Mouse (Mus musculus): Measurements from ENCODE around the gene A030014E15Rik. TPM values are rescaled to one million over a fixed set of nuclear protein-coding genes. Genes with fewer than 3 reads are reported as not detected.
"Not testable (repeated sequence)": the region's sequence is repeated elsewhere in the genome, so short reads cannot be mapped to it uniquely, and the experiment has no call there.

A030014E15Rik gene
- not detected for total RNA-seq (2022)

- no peak for DNase-seq (ENCODE audit: low spot score in 2 of 2)
Measured at GRCm38 (mm10) chr1:82924650-82925049, at the start of gene A030014E15Rik. TSS of gene A030014E15Rik (plus strand) at chr1:82924917.

- no peak for DNase-seq (ENCODE audit: low spot score in 2 of 2)
Measured at GRCm38 (mm10) chr1:82879172-82879571, 45.5 kb upstream of the A030014E15Rik start.

- no peak for DNase-seq (ENCODE audit: low spot score in 2 of 2)
Measured at GRCm38 (mm10) chr1:82880196-82880595, 44.5 kb upstream of the A030014E15Rik start.

- no peak for DNase-seq (ENCODE audit: low spot score in 2 of 2)
Measured at GRCm38 (mm10) chr1:82893269-82893668, 31.4 kb upstream of the A030014E15Rik start.

GRCm38 (mm10) chr1:82900567-82900966 lies 24.1 kb upstream of the A030014E15Rik start:
- DNase-seq (ENCODE audit: low spot score in 2 of 2): no peak

GRCm38 (mm10) chr1:82901201-82901600 lies 23.5 kb upstream of the A030014E15Rik start:
- DNase-seq (ENCODE audit: low spot score in 2 of 2): no peak

- no peak for DNase-seq (ENCODE audit: low spot score in 2 of 2)
Measured at GRCm38 (mm10) chr1:82905886-82906285, 18.8 kb upstream of the A030014E15Rik start.

GRCm38 (mm10) chr1:82913025-82913424 lies 11.7 kb upstream of the A030014E15Rik start, which contains the start of gene A030005L19Rik:
TSS of gene A030005L19Rik (plus strand) at chr1:82913325.
- no peak for DNase-seq (ENCODE audit: low spot score in 2 of 2)

- DNase-seq (ENCODE audit: low spot score in 2 of 2): not testable (repeated sequence)
Measured at GRCm38 (mm10) chr1:82913434-82913833, 11.3 kb upstream of the A030014E15Rik start.

- DNase-seq (ENCODE audit: low spot score in 2 of 2): not testable (repeated sequence)
Measured at GRCm38 (mm10) chr1:82930558-82930957, 5.8 kb downstream of the A030014E15Rik start.

- not testable (repeated sequence) for DNase-seq (ENCODE audit: low spot score in 2 of 2)
Measured at GRCm38 (mm10) chr1:82931326-82931725, 6.6 kb downstream of the A030014E15Rik start, which contains the start of gene Gm6217. TSS of gene Gm6217 (minus strand) at chr1:82931399.

GRCm38 (mm10) chr1:82938666-82939065 lies 13.9 kb downstream of the A030014E15Rik start:
- DNase-seq (ENCODE audit: low spot score in 2 of 2): no peak

- DNase-seq (ENCODE audit: low spot score in 2 of 2): not testable (repeated sequence)
Measured at GRCm38 (mm10) chr1:82942505-82942904, 17.8 kb downstream of the A030014E15Rik start.

- not testable (repeated sequence) for DNase-seq (ENCODE audit: low spot score in 2 of 2)
Measured at GRCm38 (mm10) chr1:82943295-82943694, 18.6 kb downstream of the A030014E15Rik start, which contains the start of gene A030003K21Rik. TSS of gene A030003K21Rik (minus strand) at chr1:82943388.

- DNase-seq (ENCODE audit: low spot score in 2 of 2): not testable (repeated sequence)
Measured at GRCm38 (mm10) chr1:82946029-82946428, 21.3 kb downstream of the A030014E15Rik start.

- DNase-seq (ENCODE audit: low spot score in 2 of 2): no peak
Measured at GRCm38 (mm10) chr1:82948601-82949000, 23.9 kb downstream of the A030014E15Rik start.

GRCm38 (mm10) chr1:82955913-82956312 lies 31.2 kb downstream of the A030014E15Rik start, which contains the start of gene Gm7544:
TSS of gene Gm7544 (minus strand) at chr1:82956013.
- DNase-seq (ENCODE audit: low spot score in 2 of 2): not testable (repeated sequence)

- no peak for DNase-seq (ENCODE audit: low spot score in 2 of 2)
Measured at GRCm38 (mm10) chr1:82959870-82960385, 35.2 kb downstream of the A030014E15Rik start, which contains the start of gene Gm47955. TSS of gene Gm47955 (plus strand) at chr1:82960286.

- no peak for DNase-seq (ENCODE audit: low spot score in 2 of 2)
Measured at GRCm38 (mm10) chr1:82966413-82966812, 41.7 kb downstream of the A030014E15Rik start.

- no peak for DNase-seq (ENCODE audit: low spot score in 2 of 2)
Measured at GRCm38 (mm10) chr1:82972046-82972445, 47.3 kb downstream of the A030014E15Rik start.

GRCm38 (mm10) chr1:82973244-82973643 lies 48.5 kb downstream of the A030014E15Rik start:
- no peak for DNase-seq (ENCODE audit: low spot score in 2 of 2)

- DNase-seq (ENCODE audit: low spot score in 2 of 2): no peak
Measured at GRCm38 (mm10) chr1:82973901-82974300, 49.2 kb downstream of the A030014E15Rik start.

GRCm38 (mm10) chr1:82974342-82974741 lies 49.6 kb downstream of the A030014E15Rik start:
- no peak for DNase-seq (ENCODE audit: low spot score in 2 of 2)
